Mouse (Mus musculus) MEL (cell line): Measurements from ENCODE around the gene Pcnx2. TPM values are rescaled to one million over a fixed set of nuclear protein-coding genes. Genes with fewer than 3 reads are reported as not detected.
A peak's percentile ranks its signal among the peaks of the same experiment; 100 is the strongest.

Experiments
- DNase-seq: peaks from one replicate; pipeline ENCODE4 v3.0.0; 2011; ENCODE audit warnings: low read depth, low spot score
- H3K27ac ChIP-seq: 2 replicates; pipeline ENCODE4 v1.5.1; 2012; ENCODE audit warnings: low read depth, mild to moderate bottlenecking, control low read depth, low read length, moderate library complexity; ENCODE audit not compliant: control insufficient read depth
- H3K27me3 ChIP-seq, 2 experiments: fragments of 150-350 bp in 1 of 2; sonication (generic) in 1 of 2; 2 replicates each; pipeline ENCODE4 v1.6.1; 2012; ENCODE audit warnings: low read length in 2 of 2, mild to moderate bottlenecking in 2 of 2, improper control_type of control experiment in 1 of 2, moderate library complexity in 1 of 2; ENCODE audit not compliant: insufficient read depth in 2 of 2, control insufficient read depth in 1 of 2
- H3K36me3 ChIP-seq, 2 experiments: 2 replicates each; pipeline ENCODE4 v1.6.1; 2012 to 2014; ENCODE audit warnings: low read length in 2 of 2, improper control_type of control experiment in 1 of 2, inconsistent platforms in 1 of 2, mild to moderate bottlenecking in 1 of 2; ENCODE audit not compliant: insufficient read depth in 2 of 2, control insufficient read depth in 1 of 2
- H3K4me1 ChIP-seq, 2 experiments: fragments of 150-350 bp in 1 of 2; sonication (generic) in 1 of 2; 2 replicates each; pipeline ENCODE4 v1.6.1; 2012; ENCODE audit warnings: low read length in 2 of 2, improper control_type of control experiment in 1 of 2, mild to moderate bottlenecking in 1 of 2; ENCODE audit not compliant: insufficient read depth in 2 of 2, control insufficient read depth in 1 of 2
- H3K4me3 ChIP-seq, 2 experiments: fragments of 150-350 bp in 1 of 2; sonication (generic) in 1 of 2; 2 replicates each; pipeline ENCODE4 v1.5.1; 2012; ENCODE audit warnings: low read depth in 2 of 2, low read length in 2 of 2, mild to moderate bottlenecking in 2 of 2, moderate library complexity in 2 of 2, control low read depth in 1 of 2, improper control_type of control experiment in 1 of 2; ENCODE audit not compliant: control insufficient read depth in 1 of 2, insufficient read depth in 1 of 2
- H3K79me2 ChIP-seq: 2 replicates; pipeline ENCODE4 v1.6.1; 2012; ENCODE audit warnings: mild to moderate bottlenecking, low read length, moderate library complexity; ENCODE audit not compliant: control insufficient read depth, poor library complexity, insufficient read depth
- H3K9ac ChIP-seq: 2 replicates; pipeline ENCODE4 v1.6.1; 2012; ENCODE audit warnings: low read depth, mild to moderate bottlenecking, control low read depth, low read length, moderate library complexity; ENCODE audit not compliant: control insufficient read depth, poor library complexity, severe bottlenecking
- H3K9me3 ChIP-seq: fragments of 150-350 bp; sonication (generic); replicated peaks from 2 replicates; pipeline ENCODE4 v1.6.1; 2012; ENCODE audit warnings: mild to moderate bottlenecking, low read length, improper control_type of control experiment, moderate library complexity; ENCODE audit not compliant: insufficient read depth
- BHLHE40 ChIP-seq: IDR thresholded peaks from 2 replicates; pipeline ENCODE4 v1.6.1; 2012; ENCODE audit warnings: low read depth, mild to moderate bottlenecking, inconsistent platforms, low read length, improper control_type of control experiment, borderline replicate concordance
- E2F4 ChIP-seq: IDR thresholded peaks from 2 replicates; pipeline ENCODE4 v1.6.1; 2011; ENCODE audit warnings: low read depth, low read length, improper control_type of control experiment, borderline replicate concordance
- EP300 ChIP-seq, 2 experiments: IDR thresholded peaks; 2 replicates each; pipeline ENCODE4 v1.6.1; 2011; ENCODE audit warnings: improper control_type of control experiment in 2 of 2, low read length in 2 of 2, low read depth in 1 of 2, mild to moderate bottlenecking in 1 of 2
- GATA1 ChIP-seq: IDR thresholded peaks from 2 replicates; pipeline ENCODE4 v1.6.1; 2011; ENCODE audit warnings: low read depth, low read length, improper control_type of control experiment
- JUND ChIP-seq: IDR thresholded peaks from 2 replicates; pipeline ENCODE4 v1.6.1; 2011; ENCODE audit warnings: low read depth, mild to moderate bottlenecking, improper control_type of control experiment, low read length
- MAFK ChIP-seq: IDR thresholded peaks from 2 replicates; pipeline ENCODE4 v1.6.1; 2011; ENCODE audit warnings: low read depth, mild to moderate bottlenecking, low read length, improper control_type of control experiment, borderline replicate concordance
- MAZ ChIP-seq: IDR thresholded peaks from 2 replicates; pipeline ENCODE4 v1.6.1; 2012; ENCODE audit warnings: low read depth, mild to moderate bottlenecking, inconsistent platforms, low read length, improper control_type of control experiment
- MEF2A ChIP-seq: IDR thresholded peaks from 2 replicates; pipeline ENCODE4 v1.6.1; 2014; ENCODE audit warnings: low read depth, mild to moderate bottlenecking, inconsistent platforms, low read length, improper control_type of control experiment; ENCODE audit not compliant: poor library complexity, insufficient replicate concordance, severe bottlenecking; ENCODE audit errors: extremely low read depth
- MYC ChIP-seq: IDR thresholded peaks from 2 replicates; pipeline ENCODE4 v1.6.1; 2011; ENCODE audit warnings: low read depth, mild to moderate bottlenecking, low read length, improper control_type of control experiment, moderate library complexity
- POLR2A ChIP-seq, 2 experiments: IDR thresholded peaks; 2 replicates each; pipeline ENCODE4 v1.6.1; 2011 to 2012; ENCODE audit warnings: low read length in 2 of 2, mild to moderate bottlenecking in 2 of 2, control low read depth in 1 of 2, improper control_type of control experiment in 1 of 2, low read depth in 1 of 2, moderate library complexity in 1 of 2; ENCODE audit not compliant: control insufficient read depth in 1 of 2, insufficient read depth in 1 of 2, poor library complexity in 1 of 2
- POLR2AphosphoS2 ChIP-seq: IDR thresholded peaks from 2 replicates; pipeline ENCODE4 v1.6.1; 2011; ENCODE audit warnings: low read length, improper control_type of control experiment
- RAD21 ChIP-seq: IDR thresholded peaks from 2 replicates; pipeline ENCODE4 v1.6.1; 2011; ENCODE audit warnings: mild to moderate bottlenecking, low read depth, low read length, improper control_type of control experiment
- TAL1 ChIP-seq: IDR thresholded peaks from 2 replicates; pipeline ENCODE4 v1.6.1; 2012; ENCODE audit warnings: mild to moderate bottlenecking, inconsistent platforms, low read length, moderate library complexity, mixed read lengths
- TCF12 ChIP-seq: IDR thresholded peaks from 2 replicates; pipeline ENCODE4 v1.6.1; 2014; ENCODE audit warnings: low read depth, mild to moderate bottlenecking, inconsistent platforms, low read length, improper control_type of control experiment, moderate library complexity
- USF1 ChIP-seq: IDR thresholded peaks from 2 replicates; pipeline ENCODE4 v1.6.1; 2014; ENCODE audit warnings: low read depth, mild to moderate bottlenecking, inconsistent platforms, low read length, improper control_type of control experiment, moderate library complexity
- USF2 ChIP-seq, 2 experiments: IDR thresholded peaks; 2 replicates each; pipeline ENCODE4 v1.6.1; 2011 to 2012; ENCODE audit warnings: improper control_type of control experiment in 2 of 2, low read length in 2 of 2, borderline replicate concordance in 1 of 2, inconsistent platforms in 1 of 2, low read depth in 1 of 2, mild to moderate bottlenecking in 1 of 2; ENCODE audit not compliant: insufficient read depth in 1 of 2
- ZC3H11A ChIP-seq: IDR thresholded peaks from 2 replicates; pipeline ENCODE4 v1.6.1; 2012; ENCODE audit warnings: low read depth, mild to moderate bottlenecking, inconsistent platforms, low read length, improper control_type of control experiment
- ZKSCAN1 ChIP-seq: IDR thresholded peaks from 2 replicates; pipeline ENCODE4 v1.6.1; 2012; ENCODE audit warnings: low read depth, mild to moderate bottlenecking, inconsistent platforms, low read length, improper control_type of control experiment, moderate library complexity
- ZMIZ1 ChIP-seq: IDR thresholded peaks from 2 replicates; pipeline ENCODE4 v1.6.1; 2012; ENCODE audit warnings: low read depth, mild to moderate bottlenecking, inconsistent platforms, low read length, improper control_type of control experiment, moderate library complexity
- polyA plus RNA-seq, 2 experiments: library from polyadenylated mRNA; stranded (reverse) in 1 of 2; unstranded in 1 of 2; fragments of >175 nt in 1 of 2; fragments of >200 nt in 1 of 2; gene quantifications; 2 replicates each; pipeline versions ENCODE4 v1.2.1 to v1.2.4; 2012; ENCODE audit warnings: low replicate concordance in 2 of 2, low read depth in 1 of 2; ENCODE audit not compliant: insufficient read length in 2 of 2, insufficient read depth in 1 of 2, missing spikeins in 1 of 2
- total RNA-seq: library from RNA; depleted of rRNA; stranded (reverse); fragments of 300-350 nt; gene quantifications from 2 replicates; pipeline ENCODE4 v1.2.3, GENCODE M21; 2012

Pcnx2 gene
- total and polyA plus RNA-seq, 3 experiments, result 0.04 TPM; not detected in 2

DNA sequence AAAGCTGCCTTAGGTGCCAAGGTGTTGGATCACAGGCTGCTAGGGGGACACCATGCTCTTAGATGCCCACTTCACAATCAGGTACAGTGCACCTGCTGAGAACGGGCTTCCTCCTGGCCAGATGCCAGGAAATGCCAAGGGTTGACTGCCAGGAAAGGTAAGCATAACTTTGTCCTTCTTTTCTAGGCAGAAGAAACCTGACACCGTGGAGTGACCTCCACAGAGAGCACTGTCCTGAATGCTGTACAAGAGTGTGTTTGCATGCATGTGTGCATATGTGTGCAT lies 24.9 kb downstream of the Pcnx2 start:
- Histone ChIP-seq H3K4me3 (no peak overlapping the region), H3K27me3 (no peaks in the 10 kb centered on the region), H3K9ac (no peak overlapping the region), H3K9me3 (no peaks in the 10 kb centered on the region), H3K27ac (no peak overlapping the region), H3K36me3 (peaks cover 0 to 2% of the 10 kb centered on the region in 2 experiments; a peak in 1 of 4 replicates), H3K4me1 (peaks cover 0 to 12% of the 10 kb centered on the region in 2 experiments; a peak in 2 of 4 replicates), H3K79me2 (no peaks in the 10 kb centered on the region)
- TF ChIP-seq MEF2A (no peak), TAL1 (0 out of 2 replicates have a peak, but pooled peaks have one; percentile 8)
- no peak for DNase-seq

DNA sequence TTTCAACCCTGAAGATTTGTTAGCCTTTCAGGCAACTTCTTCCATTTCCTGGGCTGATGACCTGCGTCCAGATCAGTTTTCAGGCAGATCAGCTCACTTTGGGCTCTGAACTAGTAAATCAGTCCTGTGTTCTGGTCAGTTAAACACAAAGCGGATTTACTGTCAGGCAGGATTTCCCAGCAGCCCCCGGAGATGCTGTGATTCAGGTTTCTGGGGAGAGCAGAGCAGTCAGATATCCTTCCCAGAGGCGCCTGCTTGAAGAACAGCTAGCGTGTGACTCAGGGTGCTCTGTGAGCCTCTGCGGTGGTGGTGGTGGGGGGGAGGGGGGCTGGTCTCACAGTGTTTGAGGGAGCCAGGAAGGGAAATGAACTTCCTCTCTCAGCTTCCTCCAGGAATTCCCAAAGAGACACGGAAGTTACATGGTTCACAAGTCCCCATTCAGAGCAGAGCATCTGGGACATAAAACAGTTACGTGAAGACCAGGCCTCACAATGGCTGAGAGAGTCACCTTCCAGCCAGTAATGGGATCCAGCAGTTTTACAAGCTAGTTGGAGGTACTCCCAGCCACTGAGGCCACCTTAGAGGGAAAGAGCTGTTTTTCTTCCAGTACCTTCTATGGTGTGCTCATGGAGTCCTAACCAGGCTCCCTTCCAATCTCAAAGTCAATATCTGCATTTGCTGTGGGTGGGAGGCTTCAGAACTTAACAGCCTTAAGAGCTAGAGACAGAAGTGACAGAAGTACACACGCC lies 25.4 kb downstream of the Pcnx2 start:
- H3K4me3 ChIP-seq, result no peak overlapping the region
- no peak overlapping the region for H3K27ac ChIP-seq
- TF ChIP-seq ZMIZ1, result no peak
- TF ChIP-seq TCF12, result no peak
- TF ChIP-seq POLR2AphosphoS2, result no peak
- no peak for TF ChIP-seq ZC3H11A
- no peak for TF ChIP-seq USF1
- TF ChIP-seq MYC, result no peak
- TF ChIP-seq EP300 (IDR thresholded peaks at IDR 0.05; ENCODE audit: low read depth in 1 of 2, low read length in 2 of 2), result no peak
- TF ChIP-seq RAD21, result no peak
- no peak for TF ChIP-seq MAZ
- TF ChIP-seq ZKSCAN1, result no peak
- no peak for TF ChIP-seq BHLHE40
- no peak for TF ChIP-seq MAFK
- no peak for TF ChIP-seq E2F4
- TF ChIP-seq JUND, result no peak
- no peak for TF ChIP-seq GATA1
- TF ChIP-seq POLR2A (IDR thresholded peaks at IDR 0.05; ENCODE audit: control insufficient read depth in 1 of 2, insufficient read depth in 1 of 2, low read depth in 1 of 2, low read length in 2 of 2, poor library complexity in 1 of 2), result no peak
- TF ChIP-seq USF2 (IDR thresholded peaks at IDR 0.05; ENCODE audit: borderline replicate concordance in 1 of 2, insufficient read depth in 1 of 2, low read depth in 1 of 2, low read length in 2 of 2), result no peak
- DNase-seq, result no peak
- H3K36me3 ChIP-seq, result peaks cover 0 to 2% of the 10 kb centered on the region in 2 experiments; a peak in 1 of 4 replicates
- H3K9ac ChIP-seq, result no peak overlapping the region
- no peaks in the 10 kb centered on the region for H3K9me3 ChIP-seq
- H3K27me3 ChIP-seq, result no peaks in the 10 kb centered on the region
- no peaks in the 10 kb centered on the region for H3K79me2 ChIP-seq
- peaks cover 0 to 12% of the 10 kb centered on the region in 2 experiments; a peak in 2 of 4 replicates for H3K4me1 ChIP-seq
